Mouse (Mus musculus) cerebellum, postnatal 36 days (tissue): ENCODE data around the gene Sik3.
"Not testable (repeated sequence)": the region's sequence is repeated elsewhere in the genome, so short reads cannot be mapped to it uniquely, and the experiment has no call there.

Experiments used
- DNase-seq, 2 experiments: peaks; one replicate each; pipeline ENCODE4 v3.0.0; 2021 to 2022; ENCODE audit warnings: mixed read lengths in 2 of 2

Sik3 gene

DNA sequence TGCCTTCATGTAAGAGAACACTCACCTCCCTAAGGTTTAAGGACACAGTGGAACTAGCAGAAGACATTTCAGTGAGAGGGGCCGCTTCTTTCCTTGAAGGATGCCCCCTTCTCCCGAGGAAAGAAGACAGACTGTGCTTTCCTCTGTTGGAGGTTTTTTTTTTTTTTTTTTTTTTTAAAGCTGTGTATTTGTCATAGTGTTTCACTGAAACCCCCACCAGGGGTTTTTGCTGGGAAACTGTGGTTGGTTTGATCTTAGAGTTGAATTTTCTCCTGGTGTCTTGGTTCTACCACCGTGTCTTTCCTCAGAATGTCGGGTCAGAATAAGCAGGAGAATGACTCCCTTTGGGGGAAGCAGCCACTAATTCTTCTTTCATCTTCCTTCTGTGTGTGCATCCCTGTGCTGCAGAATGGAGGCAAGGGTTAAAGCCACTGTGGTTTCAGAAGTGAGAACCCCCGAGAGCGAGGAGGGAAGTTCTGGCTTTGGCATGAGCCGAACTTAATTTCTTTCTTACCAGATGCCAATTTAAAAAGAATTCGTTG is 106.3 kb downstream of the Sik3 start:
- DNase-seq, result no peak

GRCm38 (mm10) chr9:46119943-46120441 is 107.4 kb downstream of the Sik3 start:
- DNase-seq, result peak; percentile 54 to 61

GRCm38 (mm10) chr9:46120468-46121253 is 108.0 kb downstream of the Sik3 start:
- DNase-seq, result no peak

GRCm38 (mm10) chr9:46121486-46121885 is 108.9 kb downstream of the Sik3 start:
- no peak for DNase-seq

- DNase-seq, result no peak
Observed at GRCm38 (mm10) chr9:46122731-46123130, 110.1 kb downstream of the Sik3 start.

- no peak for DNase-seq
Observed at GRCm38 (mm10) chr9:46126295-46126694, 113.7 kb downstream of the Sik3 start.

GRCm38 (mm10) chr9:46127326-46127725 is 114.7 kb downstream of the Sik3 start:
- no peak for DNase-seq

DNA sequence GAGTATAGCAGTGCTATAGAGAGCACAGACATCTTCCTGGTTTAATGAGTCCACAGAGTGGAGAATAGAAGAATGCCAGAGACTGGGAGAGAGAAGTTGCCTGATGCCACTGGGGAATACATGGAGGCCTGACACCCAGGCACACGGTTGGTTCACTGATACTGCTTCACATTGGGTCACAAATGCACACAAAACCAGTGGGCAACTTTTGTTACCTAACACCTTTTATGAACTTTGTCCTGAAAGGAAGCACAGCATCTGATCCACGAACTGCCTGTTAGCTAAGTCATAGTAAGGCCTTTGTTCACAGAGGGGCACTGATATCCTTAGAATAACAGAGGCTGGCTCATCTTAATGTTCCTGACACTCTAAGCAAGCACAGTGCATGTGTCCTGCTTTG is 116.6 kb downstream of the Sik3 start:
- no peak for DNase-seq

GRCm38 (mm10) chr9:46132821-46133220 is 120.2 kb downstream of the Sik3 start:
- DNase-seq, result not testable (repeated sequence)

DNA sequence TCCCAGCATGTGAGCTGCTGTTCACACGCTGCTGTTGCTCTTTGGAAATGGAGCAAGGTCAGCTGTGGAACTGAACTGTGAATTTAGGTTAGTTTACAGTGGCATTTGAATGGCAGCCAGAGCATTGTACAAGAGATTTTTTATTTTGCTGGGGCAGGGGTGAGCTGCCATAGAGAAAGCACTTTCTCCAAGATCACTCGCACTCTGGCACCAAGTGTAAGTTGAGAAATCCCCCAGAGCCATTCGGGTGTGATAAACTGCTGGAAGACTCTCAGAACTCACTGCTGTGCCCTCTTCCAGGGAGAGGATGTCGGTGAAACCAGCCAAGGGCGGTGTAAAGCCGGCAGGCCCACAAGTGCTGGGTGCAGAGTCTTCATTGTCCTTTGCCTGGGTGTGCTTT is 126.2 kb downstream of the Sik3 start:
- DNase-seq, result no peak

- no peak for DNase-seq
Observed at GRCm38 (mm10) chr9:46140811-46141210, 128.2 kb downstream of the Sik3 start.

- no peak for DNase-seq
Observed at GRCm38 (mm10) chr9:46142031-46142430, 129.4 kb downstream of the Sik3 start.

- DNase-seq, result no peak
Observed at GRCm38 (mm10) chr9:46142492-46142891, 129.9 kb downstream of the Sik3 start.

- no peak for DNase-seq
Observed at GRCm38 (mm10) chr9:46144976-46145375, 132.4 kb downstream of the Sik3 start.

- DNase-seq, result no peak
Observed at GRCm38 (mm10) chr9:46146437-46146836, 133.8 kb downstream of the Sik3 start.

- DNase-seq, result no peak
Observed at GRCm38 (mm10) chr9:46148723-46149122, 136.1 kb downstream of the Sik3 start.

- DNase-seq, result no peak
Observed at GRCm38 (mm10) chr9:46149392-46149791, 136.8 kb downstream of the Sik3 start.

DNA sequence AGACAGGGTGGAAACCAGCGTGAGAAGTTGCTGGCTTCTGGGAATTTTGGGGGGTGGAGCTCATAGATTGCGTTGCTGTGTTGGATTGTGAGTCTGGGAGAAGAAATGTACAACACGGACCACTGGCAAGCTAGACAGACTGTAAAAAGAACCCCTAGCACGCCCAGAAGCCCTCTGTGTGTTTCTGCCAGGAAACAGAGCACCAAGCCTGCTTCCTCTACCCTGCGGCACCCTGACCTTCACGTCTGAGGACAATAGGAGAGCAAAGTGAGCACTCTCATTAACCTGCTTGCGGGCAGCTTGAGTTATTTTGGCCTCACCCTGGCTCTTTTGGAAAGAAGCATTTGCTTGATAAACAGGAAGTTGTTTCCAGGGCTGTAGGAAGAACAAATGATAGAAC is 137.5 kb downstream of the Sik3 start:
- no peak for DNase-seq

DNA sequence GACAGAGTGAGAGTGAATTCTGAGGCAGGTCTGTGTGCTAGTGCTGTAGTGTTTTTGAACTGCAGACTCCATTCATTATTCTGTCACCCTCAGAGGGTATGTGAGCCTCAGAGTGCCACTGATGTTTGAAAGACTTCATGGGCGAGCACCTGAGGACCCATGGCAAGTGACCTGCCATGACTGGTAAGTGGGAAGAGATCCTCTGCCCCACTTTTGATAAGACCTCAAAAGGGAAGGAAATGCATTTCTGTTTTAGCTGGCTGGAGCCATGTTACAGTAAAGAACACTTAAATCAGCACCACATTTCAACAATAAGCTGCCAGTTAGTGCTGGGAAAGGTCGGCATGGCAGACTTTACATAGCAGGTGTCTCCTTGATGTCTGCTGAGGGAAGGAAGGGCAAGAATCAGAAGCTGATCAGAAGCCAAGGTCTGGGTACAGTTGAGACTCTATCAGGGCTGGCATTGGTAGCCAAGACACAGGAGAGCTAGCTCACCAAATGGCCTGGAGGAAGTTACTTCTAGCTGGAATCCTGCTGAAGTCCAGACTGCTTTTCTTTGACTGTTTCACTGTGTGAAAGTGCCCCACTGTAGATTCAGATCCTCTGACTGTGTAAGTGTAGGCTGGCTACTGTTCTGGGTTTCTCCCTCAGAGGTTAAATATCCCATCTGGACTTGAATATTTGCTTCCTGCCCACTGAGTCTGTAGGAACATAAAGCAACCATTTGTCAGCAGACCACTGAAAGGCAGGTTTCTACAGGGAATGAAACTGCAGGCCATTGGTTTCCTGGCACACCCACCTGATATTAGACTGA is 138.5 kb downstream of the Sik3 start:
- peak in 1 of 2 experiments; percentile 24 for DNase-seq

GRCm38 (mm10) chr9:46151704-46152040 is 139.1 kb downstream of the Sik3 start:
- DNase-seq, result no peak

DNA sequence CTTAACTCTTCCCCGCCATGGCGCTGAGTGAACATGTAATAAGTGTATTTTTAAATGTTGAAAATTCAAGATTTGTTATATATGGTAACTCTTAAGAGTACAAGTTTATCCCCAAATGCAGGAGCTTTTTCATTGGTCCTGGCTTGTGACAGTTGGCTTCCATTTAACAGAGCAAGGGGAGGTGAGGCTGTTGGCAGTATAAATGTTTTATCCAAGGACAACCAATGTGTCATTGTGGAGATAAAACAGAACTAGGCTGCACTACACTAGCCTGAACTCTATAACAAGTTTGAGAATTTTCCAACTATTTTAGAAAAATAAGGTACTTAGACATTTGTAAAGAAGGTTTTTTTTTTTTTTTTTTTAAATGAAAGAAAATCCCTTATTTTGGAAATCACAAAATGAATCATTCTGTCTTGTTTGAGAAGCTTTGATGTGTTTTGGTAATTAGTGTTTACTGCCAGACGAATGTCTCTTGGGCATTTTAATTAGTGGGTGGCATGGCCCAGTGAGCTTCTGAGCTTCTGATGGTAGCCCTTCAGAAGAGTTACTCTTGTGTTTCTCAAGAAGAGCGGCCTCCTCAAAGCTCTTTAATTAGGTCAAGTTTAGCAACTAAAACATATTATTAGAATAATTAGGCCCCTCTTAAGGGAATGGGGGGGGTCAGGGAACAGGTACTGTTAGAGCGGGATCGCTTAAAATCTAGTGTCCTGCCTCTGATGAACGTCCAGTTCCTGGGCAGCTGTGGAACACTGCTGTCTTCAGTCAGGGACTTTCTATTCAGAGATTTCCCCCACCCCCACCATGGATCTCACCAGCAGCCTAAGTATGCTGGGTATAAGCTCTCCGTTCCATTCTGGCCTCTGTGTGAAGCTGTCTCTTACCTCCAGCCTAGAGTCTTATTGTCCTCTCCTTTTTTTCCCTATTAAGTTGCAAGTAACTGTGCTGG is 139.7 kb downstream of the Sik3 start:
- no peak for DNase-seq

DNA sequence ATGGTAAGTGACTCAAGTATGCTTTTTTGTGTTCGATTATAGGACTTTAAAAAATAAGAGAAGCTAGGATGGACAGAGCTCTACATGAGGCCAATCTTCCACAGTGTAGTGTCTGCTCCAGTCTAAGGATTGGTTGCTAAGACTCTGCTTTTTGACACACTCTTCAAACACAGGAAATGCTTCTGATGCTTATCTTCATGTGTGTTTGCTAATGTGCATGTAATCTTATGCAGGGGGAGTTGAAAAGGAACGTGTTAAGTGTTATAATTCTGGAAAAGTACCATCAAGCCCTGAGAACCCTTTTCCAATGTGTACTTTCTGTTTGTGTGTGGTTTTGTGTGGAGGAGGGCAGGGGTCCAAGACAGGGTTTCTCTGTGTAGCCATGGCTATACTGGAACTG is 141.8 kb downstream of the Sik3 start:
- DNase-seq, result no peak

DNA sequence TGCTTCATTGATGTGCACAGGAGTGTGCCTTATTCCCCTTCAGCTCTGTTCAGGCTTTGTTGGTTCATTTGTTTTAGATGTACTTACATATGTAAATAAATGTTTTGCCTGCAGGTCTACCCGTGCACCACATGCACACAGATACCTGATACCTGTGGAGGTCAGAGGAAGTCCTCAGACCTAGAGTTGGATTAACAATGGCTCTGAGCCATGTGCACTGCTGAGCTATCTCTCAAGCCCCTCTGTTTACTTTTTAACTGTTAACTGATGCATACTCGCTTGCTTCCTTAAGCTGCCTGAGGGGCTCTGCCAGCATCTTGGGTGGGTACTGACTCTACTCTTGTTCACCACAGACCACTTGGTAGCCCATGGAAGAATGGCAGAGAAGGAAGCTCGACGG is 142.4 kb downstream of the Sik3 start:
- DNase-seq, result no peak
